Mouse (Mus musculus): ENCODE data around the gene Ralbp1.

DNA sequence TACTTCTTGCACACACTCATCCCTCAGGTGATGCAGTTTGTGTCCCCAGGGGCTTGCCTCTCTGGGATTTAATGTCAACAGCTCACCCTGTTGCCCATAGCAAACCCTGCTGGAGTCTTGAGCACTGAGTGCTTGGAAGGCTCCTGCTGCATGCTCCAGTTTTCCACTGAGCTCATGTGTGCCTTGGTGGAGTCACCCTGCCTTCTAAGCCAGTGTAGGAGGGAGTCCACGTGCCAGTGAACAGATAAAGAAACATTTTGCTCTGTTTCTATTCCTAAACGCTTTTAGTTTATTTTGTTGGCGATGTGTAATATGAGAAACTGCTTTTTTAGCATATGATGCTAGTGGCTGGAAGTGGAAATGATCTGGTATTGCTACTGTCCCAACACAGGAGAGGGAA lies 48.9 kb downstream of the Ralbp1 start:
- TF ChIP-seq CTCF (IDR thresholded peaks at IDR 0.05; ENCODE audit: control insufficient read depth, insufficient read depth, insufficient replicate concordance, low read depth, low read length) (no peak), POLR2A (IDR thresholded peaks at IDR 0.05; ENCODE audit: control insufficient read depth, low read depth, low read length) (no peak)
